Mouse (Mus musculus): Measurements from ENCODE around the gene Bbs10.

The Bbs10 gene

DNA sequence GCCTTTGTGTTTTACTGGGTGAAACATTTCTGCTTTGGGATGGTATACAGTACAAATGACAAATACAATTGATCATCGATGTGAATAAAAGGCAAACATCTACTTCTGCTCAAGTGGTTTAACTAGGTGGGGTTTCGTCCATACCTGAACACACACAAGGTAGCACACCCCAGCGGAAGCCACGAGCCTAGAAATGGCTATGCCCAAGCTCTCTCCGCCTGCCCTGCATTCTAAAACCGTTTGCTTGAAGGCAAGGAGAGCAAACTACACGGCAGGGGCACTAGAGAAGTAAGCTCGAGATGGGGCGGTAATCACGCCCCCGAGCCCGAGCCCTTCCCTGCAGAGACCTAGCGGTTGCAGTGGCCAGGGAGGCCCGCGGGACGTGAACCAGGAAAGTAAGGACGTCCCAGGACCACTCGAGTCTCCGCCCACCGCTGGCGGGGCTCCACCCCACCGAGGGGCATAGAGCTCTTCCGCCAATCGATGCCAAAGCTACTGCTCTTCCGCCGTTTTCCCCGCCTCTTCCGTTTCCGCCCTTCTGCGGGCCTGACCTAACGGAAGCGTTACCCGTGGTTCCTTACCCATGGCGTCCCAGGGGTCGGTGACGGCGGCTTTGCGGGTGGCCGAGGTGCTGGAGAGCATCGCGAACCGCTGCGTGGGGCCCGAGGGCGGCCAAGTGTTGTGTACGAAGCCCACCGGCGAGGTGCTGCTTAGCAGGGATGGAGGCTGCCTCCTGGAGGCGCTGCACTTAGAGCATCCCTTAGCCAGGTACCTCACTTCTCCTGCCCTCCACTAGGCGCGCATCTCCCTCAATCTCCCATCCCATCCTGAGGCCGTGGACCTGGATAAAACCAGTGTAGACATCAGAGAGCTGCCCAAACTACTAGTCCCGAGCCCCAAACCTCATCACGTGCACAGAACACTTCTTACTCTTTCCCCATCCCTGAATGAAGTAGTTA lies at the start of gene Bbs10:
Gene Bbs10 (plus strand): TSS at position 540 of the 959 bp plus-strand sequence.
- DNase-seq (ENCODE audit: low read depth, low spot score): peak; percentile 91

DNA sequence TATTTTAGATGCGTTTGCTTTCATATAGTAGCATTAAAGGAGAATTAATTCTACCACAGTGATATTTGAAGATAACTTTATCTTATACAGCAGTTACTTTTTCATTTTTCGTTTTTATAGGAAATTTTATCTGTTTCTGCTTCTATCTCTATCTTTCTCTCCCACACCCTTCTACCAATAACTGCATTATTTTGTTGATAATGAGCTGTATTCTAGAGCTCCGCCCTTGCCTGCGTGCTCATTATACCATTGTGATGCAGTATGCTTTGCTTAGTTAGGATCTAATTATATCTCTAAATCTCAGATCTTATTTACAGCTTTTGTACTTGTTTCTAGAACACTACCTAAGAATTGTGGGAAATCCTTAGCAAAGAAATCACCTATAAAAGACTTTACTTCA lies 48.3 kb upstream of the Bbs10 start:
- DNase-seq (ENCODE audit: low read depth, low spot score): no peak

- DNase-seq (ENCODE audit: low read depth, low spot score): no peak
Observed at GRCm38 (mm10) chr10:111251666-111252065, 46.8 kb upstream of the Bbs10 start.

DNA sequence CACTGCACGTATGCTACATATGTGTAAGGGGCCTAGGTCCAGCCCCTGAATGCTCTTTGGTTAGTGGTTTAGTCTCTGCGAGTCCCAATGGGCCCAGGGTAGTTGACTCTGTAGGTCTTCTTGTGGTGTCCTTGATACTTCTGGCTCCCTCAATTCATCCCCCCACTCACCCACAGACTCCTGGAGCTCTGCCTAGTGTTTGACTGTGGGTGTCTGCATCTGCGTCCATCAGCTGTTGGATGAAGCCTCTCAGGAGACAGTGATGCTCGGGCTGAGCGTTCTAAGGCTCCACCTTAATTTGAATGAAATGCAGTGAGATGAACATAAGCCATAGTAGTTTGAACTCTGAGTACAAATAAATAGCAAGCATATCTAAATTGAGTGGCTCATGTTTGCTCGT lies 43.3 kb upstream of the Bbs10 start:
- no peak for DNase-seq (ENCODE audit: low read depth, low spot score)

GRCm38 (mm10) chr10:111256156-111256555 lies 42.3 kb upstream of the Bbs10 start:
- no peak for DNase-seq (ENCODE audit: low read depth, low spot score)

DNA sequence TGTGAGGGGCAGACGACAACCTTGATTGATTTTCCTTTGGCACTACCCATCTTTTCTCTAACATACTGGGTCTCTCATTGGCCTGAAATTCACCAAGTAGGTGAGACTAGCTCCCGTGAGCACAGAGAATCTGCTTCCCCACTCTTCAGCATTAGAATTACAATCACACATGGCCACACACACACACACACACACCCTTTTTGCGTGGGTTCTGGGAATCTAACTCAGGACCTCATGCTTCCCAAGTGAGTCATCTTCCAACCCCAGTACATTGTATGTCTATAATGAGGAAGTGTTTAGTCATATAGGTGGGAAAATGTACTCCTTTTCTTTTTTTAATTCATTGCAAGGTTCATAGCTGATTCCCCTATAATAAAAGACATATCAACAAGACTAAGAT lies 41.1 kb upstream of the Bbs10 start:
- DNase-seq (ENCODE audit: low read depth, low spot score): no peak

DNA sequence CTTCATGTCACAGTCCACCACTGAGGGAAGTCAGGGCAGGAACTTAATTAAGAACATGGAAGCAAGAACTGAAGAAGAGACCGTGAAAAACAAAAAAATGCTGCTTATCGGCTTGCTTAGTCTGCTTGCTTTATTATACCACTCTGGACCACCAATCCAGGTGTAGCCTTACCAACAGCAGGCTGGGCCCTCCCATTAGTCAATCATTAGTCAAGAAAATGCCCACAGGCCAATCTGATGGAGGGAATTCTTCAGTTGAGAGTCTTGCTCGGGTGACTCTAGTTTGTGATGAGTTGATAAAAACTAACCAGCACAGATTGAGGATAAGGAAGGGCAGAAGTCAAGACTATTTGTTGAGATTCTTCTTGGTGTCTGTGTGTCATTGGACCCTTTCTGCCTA lies 40.2 kb upstream of the Bbs10 start:
- DNase-seq (ENCODE audit: low read depth, low spot score): no peak

DNA sequence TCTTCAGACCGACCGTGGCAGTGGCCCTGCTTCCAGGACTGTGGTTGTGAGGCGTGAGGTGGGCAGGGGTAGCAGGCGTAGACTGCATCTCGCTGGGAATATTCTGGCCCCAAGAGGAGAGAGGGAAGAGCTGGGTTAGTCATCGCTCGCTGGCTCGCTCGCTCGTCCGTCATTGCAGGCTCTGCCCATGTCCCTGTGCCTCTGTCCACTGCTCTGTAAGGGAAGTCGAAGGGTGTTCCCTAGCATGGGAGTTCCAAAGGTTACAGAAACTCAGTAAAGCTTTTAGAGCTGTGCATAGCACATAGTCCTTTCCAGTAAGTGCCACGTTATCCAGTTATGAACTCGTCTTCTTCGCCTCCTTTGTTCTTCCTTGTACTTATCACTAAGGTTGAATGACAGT lies 26.8 kb upstream of the Bbs10 start:
- DNase-seq (ENCODE audit: low read depth, low spot score): no peak

GRCm38 (mm10) chr10:111272905-111273304 lies 25.6 kb upstream of the Bbs10 start:
- no peak for DNase-seq (ENCODE audit: low read depth, low spot score)

DNA sequence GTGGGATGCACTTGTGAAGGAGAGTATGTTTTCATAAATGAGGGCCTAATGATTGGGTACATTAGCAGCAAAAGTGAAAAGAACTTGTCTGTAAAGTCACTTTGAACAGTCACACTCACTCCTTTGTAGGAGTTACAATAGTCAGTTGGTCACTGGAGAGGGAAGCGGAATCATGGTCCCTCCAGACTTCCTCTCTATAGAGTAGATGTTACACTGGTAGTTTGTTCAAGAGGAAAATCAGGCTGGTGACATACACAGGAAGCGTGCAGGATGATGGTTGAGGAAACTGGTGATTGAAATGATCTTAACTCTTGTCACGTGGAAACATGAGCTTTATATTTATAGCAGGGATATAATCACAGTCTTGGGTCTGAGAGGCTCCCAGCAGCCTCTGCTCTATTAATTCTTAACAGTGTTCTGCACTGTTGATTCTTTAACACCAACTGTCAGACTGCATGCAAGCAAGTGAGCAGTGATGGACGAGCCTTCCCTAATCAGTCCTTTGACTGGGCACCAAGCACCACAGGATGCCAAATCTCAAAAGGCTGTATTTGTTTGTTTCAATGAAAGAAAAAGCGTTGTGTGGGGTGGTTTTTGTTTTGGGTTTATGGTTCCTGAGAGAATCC lies 24.9 kb upstream of the Bbs10 start:
- no peak for DNase-seq (ENCODE audit: low read depth, low spot score)

- no peak for DNase-seq (ENCODE audit: low read depth, low spot score)
Observed at GRCm38 (mm10) chr10:111275822-111276221, 22.7 kb upstream of the Bbs10 start.

DNA sequence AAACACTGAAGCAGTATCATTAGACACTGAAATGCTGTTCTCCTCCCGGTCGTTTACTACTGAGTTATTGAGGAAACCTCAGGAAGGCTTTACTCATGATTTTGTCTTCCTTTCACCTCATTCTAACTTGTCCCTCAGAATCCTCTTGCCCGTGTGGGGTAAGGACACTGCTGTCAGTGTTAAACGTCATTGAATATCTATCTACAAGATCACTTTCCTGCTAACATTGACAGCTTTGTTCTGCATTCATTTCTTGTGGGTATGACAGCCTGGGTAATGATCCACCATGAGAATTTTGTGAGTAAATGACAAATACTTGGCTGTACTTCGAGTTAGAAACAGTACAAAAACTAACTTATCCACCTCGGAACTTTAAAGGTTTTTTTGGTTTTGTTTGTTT lies 848 bp upstream of the Bbs10 start:
- DNase-seq (ENCODE audit: low read depth, low spot score): no peak

GRCm38 (mm10) chr10:111299591-111299990 lies 1.1 kb downstream of the Bbs10 start:
- no peak for DNase-seq (ENCODE audit: low read depth, low spot score)

DNA sequence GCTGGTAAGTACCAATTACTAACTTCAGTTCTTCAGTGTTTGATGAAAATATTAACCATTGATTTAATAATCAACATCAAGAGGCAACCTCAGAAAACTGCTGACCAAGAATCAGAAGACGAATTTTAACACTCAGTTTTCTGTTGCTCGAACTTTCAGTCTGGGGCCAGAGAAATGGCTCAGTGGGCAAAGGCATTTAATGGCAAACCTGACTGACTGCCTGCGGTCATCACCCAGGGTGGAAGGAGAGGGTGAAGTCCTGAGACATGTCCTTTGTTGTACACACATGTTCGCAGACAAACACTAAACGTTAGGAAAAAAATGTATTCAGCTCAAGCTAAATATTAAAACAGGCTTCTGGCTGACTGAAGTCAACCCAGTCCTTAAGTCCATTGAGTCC lies 2.6 kb downstream of the Bbs10 start:
- no peak for DNase-seq (ENCODE audit: low read depth, low spot score)

- no peak for DNase-seq (ENCODE audit: low read depth, low spot score)
Observed at GRCm38 (mm10) chr10:111302486-111302885, 4.0 kb downstream of the Bbs10 start.

DNA sequence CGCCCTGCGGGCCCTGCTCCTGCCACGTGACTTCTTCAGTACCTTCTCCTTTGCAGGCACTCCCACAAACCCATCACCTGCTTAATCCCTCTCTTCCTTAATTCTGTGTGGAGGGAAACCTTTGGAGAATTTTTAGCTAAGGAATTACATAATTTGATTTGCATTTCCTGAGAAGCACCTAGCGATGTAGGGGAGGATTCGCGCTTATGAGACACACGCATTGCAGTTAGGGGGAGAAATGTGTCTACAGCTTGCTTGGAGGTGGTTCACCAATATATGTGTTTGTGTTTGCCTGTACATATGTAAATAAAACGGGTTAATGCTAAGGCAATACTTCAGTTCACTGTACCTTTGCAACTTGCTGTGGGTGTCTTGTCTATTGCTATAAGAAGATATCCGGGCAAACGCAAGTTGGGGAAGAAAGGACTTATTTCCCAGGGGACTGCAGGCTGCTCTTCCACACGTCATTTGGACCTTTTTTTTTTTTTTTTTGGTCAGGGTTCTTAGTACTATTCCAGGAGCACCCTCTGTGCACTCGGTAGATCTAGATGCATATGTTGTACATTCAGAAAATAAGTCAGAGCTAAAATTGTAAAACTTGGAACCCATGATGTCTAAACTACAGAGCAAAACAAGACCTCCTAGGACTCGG lies 10.5 kb downstream of the Bbs10 start:
- DNase-seq (ENCODE audit: low read depth, low spot score): no peak

DNA sequence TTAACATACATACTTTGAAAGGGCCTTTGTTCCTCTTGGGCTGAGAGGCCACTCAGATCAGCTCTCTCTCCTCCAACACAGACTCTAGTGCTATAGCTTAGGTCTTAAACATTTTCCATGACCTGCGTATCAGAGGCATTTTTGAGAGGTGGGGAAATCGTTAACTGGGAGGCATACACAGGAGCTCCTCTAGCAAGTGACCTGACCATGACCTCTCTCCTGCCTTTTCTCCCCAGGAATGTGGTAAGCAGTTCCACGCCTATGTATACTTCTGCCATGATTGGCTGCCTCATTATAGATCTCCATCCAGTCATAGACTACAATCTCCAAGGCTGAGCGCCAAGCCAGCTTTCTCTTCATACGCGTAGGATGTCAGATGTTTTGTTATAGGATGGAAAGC lies 14.8 kb downstream of the Bbs10 start:
- DNase-seq (ENCODE audit: low read depth, low spot score): no peak

DNA sequence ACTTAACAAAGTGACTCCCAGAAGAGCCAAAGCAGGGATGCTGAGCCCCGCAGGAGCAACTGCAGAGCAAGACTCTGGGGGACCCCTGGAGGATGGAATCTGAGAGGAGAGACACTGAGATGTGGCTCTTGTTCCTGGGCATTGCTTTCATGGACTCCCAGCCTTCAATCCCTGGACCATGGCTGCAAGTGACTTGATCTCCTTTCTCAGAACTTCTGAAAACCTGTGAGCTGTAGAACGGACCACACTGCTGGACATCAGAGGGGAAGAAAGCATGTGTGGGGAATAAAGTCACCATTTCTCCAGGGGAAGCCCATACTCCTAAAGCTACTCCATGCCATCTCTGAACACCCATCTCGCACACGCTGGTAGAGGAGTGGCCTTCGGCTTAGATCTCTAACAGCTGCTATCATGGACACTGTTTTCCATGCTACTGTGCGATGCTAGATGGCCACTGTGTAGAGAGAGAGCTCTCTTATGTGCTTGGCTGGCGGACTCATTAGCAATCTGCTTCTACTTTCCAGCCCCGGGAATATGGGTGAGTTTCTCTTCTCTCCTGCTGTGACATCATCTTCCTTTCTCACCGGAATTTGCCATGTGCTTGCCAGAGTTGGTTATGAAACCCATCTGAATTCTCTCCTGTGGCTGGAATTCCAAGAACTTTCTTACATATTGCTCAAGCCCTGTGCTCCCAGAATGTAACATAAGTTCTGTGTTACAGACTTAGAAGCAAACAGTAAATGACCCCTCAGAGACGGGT lies 16.3 kb downstream of the Bbs10 start:
- no peak for DNase-seq (ENCODE audit: low read depth, low spot score)

GRCm38 (mm10) chr10:111315940-111316339 lies 17.5 kb downstream of the Bbs10 start:
- no peak for DNase-seq (ENCODE audit: low read depth, low spot score)

DNA sequence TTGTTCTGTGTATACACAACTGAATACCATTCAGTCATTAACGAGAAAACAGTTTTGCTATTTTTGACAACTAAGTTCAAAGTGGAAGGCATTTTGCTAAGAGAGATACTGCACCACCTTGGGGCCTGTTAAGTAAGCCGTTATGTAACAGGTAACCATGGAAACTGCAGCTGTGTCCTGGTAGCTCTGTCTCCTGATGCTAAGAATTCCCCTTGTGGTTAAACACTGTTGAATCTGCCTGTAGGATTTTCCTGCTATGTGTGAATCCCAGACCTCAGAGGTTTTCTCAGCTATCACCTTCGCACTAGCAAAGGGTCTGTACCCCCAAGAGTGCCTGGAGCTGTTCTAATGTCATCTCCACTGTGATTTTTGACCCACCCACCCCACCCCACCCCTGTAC lies 19.5 kb downstream of the Bbs10 start:
- DNase-seq (ENCODE audit: low read depth, low spot score): no peak

DNA sequence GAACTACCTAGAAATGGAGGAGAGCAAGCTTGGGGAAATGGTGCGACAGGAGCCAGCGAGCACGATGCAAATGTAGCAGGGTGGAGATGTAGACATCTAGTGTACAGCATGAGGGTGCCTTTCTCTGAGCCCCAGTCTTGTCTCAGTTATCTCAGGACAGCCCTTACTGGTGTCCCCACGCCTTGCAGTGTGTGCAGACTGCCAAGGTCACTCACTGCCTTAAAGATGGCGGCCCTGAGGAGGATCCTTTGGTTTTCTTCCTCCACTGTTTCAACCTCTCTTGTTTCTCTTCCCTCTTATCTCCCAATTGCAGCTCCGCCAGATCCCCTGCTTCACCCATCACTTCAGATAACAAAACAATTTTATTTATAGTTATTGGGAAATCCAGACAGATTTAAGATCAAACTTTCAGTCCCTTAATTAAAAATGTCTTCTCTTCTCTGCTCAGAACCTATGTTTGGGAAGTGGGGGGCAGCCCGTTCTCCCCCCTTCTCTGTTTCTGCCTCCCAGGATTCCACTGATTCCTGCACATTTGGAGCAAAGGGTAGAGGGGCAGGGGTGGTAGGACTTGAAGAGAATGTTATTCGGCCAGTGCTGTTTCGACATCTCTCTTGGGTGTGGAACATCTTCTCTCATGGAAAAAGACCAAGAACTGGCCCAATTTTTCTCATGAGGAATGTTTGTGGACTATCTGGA lies 20.5 kb downstream of the Bbs10 start:
- DNase-seq (ENCODE audit: low read depth, low spot score): no peak
